Mouse (Mus musculus): ENCODE measurements around the gene Boll. TPM values are rescaled to one million over a fixed set of nuclear protein-coding genes. Genes with fewer than 3 reads are reported as not detected.

Boll gene
- polyA plus RNA-seq, 1 experiment, result 0.30 TPM

DNA sequence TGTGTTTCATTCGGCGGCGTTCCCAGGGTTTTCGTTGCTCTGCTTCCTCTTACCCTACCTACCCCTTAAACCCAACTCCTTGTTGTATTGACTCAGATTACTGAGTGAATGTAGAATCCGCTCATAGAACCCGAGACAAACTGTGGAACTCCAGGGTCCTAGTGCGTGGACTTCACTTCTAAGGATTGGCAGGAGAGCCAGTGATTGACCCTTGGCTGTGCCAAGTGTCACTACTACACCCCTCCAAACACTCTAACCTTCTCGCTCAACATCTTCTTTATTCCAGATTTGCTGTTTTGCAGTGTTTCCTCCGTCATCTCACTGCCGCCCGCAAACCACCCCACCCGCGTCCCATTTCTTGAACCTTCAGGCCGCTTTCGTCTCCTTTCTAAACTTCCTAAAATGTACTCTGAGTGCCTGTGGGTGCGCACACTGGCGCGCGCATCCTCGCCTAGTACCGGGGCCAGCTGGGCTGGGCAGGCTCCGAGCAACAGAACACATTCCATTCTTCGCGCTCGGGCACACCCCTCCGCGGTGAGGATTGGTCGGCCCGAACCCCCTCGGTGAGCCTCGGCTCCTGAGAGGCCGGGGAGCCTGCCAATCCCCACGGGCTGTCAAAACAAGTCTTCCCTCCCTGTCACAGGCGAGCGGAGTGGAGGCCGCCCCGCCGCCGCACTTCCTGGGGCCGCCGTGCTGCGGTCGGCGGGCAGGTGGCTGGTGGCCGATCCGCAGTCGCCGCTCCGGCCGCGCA is 42.2 kb upstream of the Boll start, which contains the start of gene Plcl1:
Plcl1 (plus strand) TSS at position 650 of the 751 bp plus-strand sequence.
- Histone ChIP-seq H3K36me3 (ENCODE audit: control insufficient read depth, insufficient read depth, low read length) (no peaks in the 10 kb centered on the region), H3K4me1 (ENCODE audit: control insufficient read depth, insufficient read depth, insufficient read length) (no peaks in the 10 kb centered on the region; the same call in 1 of the 2 replicates), H3K27ac (ENCODE audit: insufficient read depth, low read length) (peak within 1 kb of the TSS; percentile 29; the same call in 1 of the 2 replicates), H3K27me3 (ENCODE audit: control insufficient read depth, insufficient read depth, low read length) (peaks cover 7% of the 10 kb centered on the region; the same call in 1 of the 2 replicates), H3K4me3 (ENCODE audit: extremely low read depth, insufficient read depth, insufficient read length) (peak within 1 kb of the TSS; percentile 69)
- TF ChIP-seq CTCF (IDR thresholded peaks at IDR 0.05; ENCODE audit: extremely low read depth, insufficient read depth, insufficient read length, insufficient replicate concordance) (no peak), POLR2A (IDR thresholded peaks at IDR 0.05; ENCODE audit: low read depth, low read length) (no peak; the same call in 1 of the 2 replicates)
- DNase-seq (ENCODE audit: low read depth in 1 of 2, low spot score in 2 of 2), result peak; percentile 62 to 84
- 2% methylated on average over 51 of the region's 51 CpGs for WGBS

DNA sequence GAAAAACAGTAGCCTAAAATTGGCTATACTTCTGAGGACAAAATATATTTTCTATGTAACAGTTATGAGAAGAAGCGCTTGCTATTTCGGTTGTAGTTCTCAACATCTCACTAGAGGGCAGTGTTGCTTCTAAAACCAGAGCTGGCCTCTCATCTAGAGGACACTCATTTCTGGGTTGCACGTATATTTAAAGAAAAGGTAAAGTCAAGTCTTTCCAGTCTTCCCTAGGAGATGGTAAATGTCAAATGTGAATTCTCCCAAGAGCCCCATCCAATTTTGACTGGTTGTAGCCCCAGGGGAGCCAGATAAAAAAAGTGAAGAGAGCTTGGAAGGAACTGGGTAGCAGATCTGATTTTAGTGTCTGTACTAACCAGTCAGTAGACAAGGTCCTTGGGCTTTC is 41.2 kb upstream of the Boll start:
- no peaks in the 10 kb centered on the region for H3K36me3 ChIP-seq (ENCODE audit: control insufficient read depth, insufficient read depth, low read length)
- H3K27me3 ChIP-seq (ENCODE audit: control insufficient read depth, insufficient read depth, low read length), result peaks cover 7% of the 10 kb centered on the region; the same call in 1 of the 2 replicates
- H3K4me1 ChIP-seq (ENCODE audit: control insufficient read depth, insufficient read depth, insufficient read length), result no peaks in the 10 kb centered on the region; the same call in 1 of the 2 replicates
- no peak overlapping the region for H3K27ac ChIP-seq (ENCODE audit: insufficient read depth, low read length)
- TF ChIP-seq CTCF (IDR thresholded peaks at IDR 0.05; ENCODE audit: extremely low read depth, insufficient read depth, insufficient read length, insufficient replicate concordance), result peak; percentile 40; the same call in 1 of the 2 replicates
- no peak for TF ChIP-seq POLR2A (IDR thresholded peaks at IDR 0.05; ENCODE audit: low read depth, low read length)
- DNase-seq (ENCODE audit: low read depth in 1 of 2, low spot score in 2 of 2), result peak; percentile 40 to 54
- H3K4me3 ChIP-seq (ENCODE audit: extremely low read depth, insufficient read depth, insufficient read length), result no peak overlapping the region
- WGBS, result 3% methylated on average over 3 of the region's 3 CpGs

DNA sequence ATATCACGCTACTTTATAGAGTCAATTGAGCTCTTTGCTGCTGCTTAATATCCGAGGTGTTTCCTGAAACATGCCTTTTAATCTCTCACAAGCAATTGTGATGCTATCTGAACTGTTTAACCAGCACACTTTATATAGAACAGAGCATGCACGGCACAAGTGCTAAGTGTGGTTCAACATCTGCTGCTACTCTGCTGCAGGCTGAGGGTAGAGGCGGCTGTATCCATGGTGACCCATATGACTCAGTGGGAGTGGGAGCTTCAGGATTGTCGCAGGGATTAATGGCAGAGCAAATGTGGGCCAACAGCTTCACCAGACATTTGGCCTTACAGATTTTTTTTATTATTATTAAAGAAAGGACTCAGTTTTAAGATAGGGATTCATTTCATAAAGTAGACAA is 36.6 kb upstream of the Boll start:
- H3K36me3 ChIP-seq (ENCODE audit: control insufficient read depth, insufficient read depth, low read length), result no peaks in the 10 kb centered on the region
- H3K27ac ChIP-seq (ENCODE audit: insufficient read depth, low read length), result no peak overlapping the region
- H3K27me3 ChIP-seq (ENCODE audit: control insufficient read depth, insufficient read depth, low read length), result no peaks in the 10 kb centered on the region
- no peak overlapping the region for H3K4me3 ChIP-seq (ENCODE audit: extremely low read depth, insufficient read depth, insufficient read length)
- 81% methylated on average over 5 of the region's 5 CpGs for WGBS
- DNase-seq (ENCODE audit: low read depth in 1 of 2, low spot score in 2 of 2), result no peak
- no peak for TF ChIP-seq POLR2A (IDR thresholded peaks at IDR 0.05; ENCODE audit: low read depth, low read length)
- no peak for TF ChIP-seq CTCF (IDR thresholded peaks at IDR 0.05; ENCODE audit: extremely low read depth, insufficient read depth, insufficient read length, insufficient replicate concordance)
- H3K4me1 ChIP-seq (ENCODE audit: control insufficient read depth, insufficient read depth, insufficient read length), result no peaks in the 10 kb centered on the region

DNA sequence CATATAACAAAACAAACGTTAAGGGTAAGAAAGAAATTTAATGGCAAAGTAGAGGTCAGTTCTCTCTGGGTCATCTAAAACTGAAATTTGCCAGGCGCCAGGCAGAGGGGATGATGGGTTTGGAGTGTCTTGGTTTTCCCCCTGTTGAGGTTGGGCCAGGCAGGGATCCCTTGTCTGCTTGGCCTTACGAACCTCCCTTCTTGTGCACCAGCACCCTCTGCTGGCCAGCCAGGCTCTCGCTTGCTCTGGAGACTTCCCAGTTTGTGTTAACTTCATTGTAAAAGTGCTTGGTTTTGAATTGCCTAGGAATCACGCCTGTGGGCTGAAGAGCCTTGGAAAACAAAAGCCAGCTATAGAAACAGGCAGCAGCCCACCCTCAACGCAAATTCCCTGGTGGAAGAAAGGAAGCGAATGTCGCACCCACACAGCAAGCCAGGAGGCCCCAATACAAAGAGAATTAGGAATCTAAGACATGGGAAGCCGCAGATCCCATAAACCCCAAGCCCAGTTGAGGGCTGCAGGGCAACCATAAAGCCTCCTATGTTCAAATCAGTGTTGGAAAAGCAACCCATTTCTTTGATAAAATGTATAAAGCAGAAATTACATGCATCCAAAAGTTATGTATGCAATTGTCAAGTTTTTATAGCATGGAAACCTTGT is 20.0 kb upstream of the Boll start:
- peak; percentile 31 to 78 for DNase-seq (ENCODE audit: low read depth in 1 of 2, low spot score in 2 of 2)
- Histone ChIP-seq H3K4me3 (ENCODE audit: extremely low read depth, insufficient read depth, insufficient read length) (no peak overlapping the region), H3K4me1 (ENCODE audit: control insufficient read depth, insufficient read depth, insufficient read length) (no peaks in the 10 kb centered on the region), H3K27me3 (ENCODE audit: control insufficient read depth, insufficient read depth, low read length) (no peaks in the 10 kb centered on the region), H3K36me3 (ENCODE audit: control insufficient read depth, insufficient read depth, low read length) (no peaks in the 10 kb centered on the region), H3K27ac (ENCODE audit: insufficient read depth, low read length) (no peak overlapping the region)
- TF ChIP-seq POLR2A (IDR thresholded peaks at IDR 0.05; ENCODE audit: low read depth, low read length) (no peak), CTCF (IDR thresholded peaks at IDR 0.05; ENCODE audit: extremely low read depth, insufficient read depth, insufficient read length, insufficient replicate concordance) (peak; percentile 91)
- WGBS, result 31% methylated on average over 9 of the region's 9 CpGs

DNA sequence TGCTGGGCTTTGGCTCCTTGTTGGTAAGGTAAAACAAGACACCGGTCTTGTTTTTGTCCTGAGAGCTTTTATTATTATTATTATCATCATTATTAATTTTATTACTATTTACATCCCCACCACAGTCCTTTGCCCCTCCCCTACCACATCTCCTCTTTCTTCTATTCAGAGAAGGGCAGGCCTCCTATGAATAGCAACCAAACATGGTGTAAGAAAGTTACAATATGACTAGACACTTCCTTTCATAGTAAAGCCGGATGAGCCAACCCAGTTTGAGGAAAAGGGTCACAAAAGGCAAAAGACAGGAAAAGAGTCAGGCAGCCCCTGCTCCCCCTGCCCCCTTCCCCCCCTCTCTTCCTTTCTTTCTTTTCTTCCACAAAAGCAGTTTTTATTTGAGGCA is 17.3 kb upstream of the Boll start:
- no peak for TF ChIP-seq POLR2A (IDR thresholded peaks at IDR 0.05; ENCODE audit: low read depth, low read length)
- TF ChIP-seq CTCF (IDR thresholded peaks at IDR 0.05; ENCODE audit: extremely low read depth, insufficient read depth, insufficient read length, insufficient replicate concordance), result no peak
- WGBS, result 73% methylated on average over 2 of the region's 2 CpGs
- Histone ChIP-seq H3K36me3 (ENCODE audit: control insufficient read depth, insufficient read depth, low read length) (no peaks in the 10 kb centered on the region), H3K4me1 (ENCODE audit: control insufficient read depth, insufficient read depth, insufficient read length) (no peaks in the 10 kb centered on the region), H3K4me3 (ENCODE audit: extremely low read depth, insufficient read depth, insufficient read length) (no peak overlapping the region), H3K27me3 (ENCODE audit: control insufficient read depth, insufficient read depth, low read length) (no peaks in the 10 kb centered on the region), H3K27ac (ENCODE audit: insufficient read depth, low read length) (no peak overlapping the region)
- DNase-seq (ENCODE audit: low read depth in 1 of 2, low spot score in 2 of 2), result no peak

DNA sequence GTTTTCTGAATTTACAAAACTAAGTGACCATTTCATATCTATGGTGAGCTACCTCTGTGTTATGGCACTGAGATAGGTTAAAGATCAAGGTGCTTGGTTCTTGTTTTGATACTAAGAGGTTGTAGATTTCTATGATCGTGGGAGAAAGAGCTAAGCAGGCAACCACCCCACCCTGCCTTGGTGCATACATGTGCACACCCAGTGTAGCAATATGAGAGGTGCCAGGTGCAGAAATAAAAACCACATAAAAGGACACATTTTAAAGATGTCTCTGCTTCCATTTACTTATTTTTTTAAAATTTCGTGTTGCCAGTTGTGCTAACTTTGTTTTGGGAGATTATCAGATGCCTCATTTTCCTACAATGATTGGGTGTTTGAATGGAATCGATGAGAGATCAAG is 9.4 kb upstream of the Boll start:
- no peak for DNase-seq (ENCODE audit: low read depth in 1 of 2, low spot score in 2 of 2)
- Histone ChIP-seq H3K4me3 (ENCODE audit: extremely low read depth, insufficient read depth, insufficient read length) (no peak overlapping the region), H3K27me3 (ENCODE audit: control insufficient read depth, insufficient read depth, low read length) (no peaks in the 10 kb centered on the region), H3K4me1 (ENCODE audit: control insufficient read depth, insufficient read depth, insufficient read length) (no peaks in the 10 kb centered on the region), H3K27ac (ENCODE audit: insufficient read depth, low read length) (no peak overlapping the region), H3K36me3 (ENCODE audit: control insufficient read depth, insufficient read depth, low read length) (no peaks in the 10 kb centered on the region)
- TF ChIP-seq POLR2A (IDR thresholded peaks at IDR 0.05; ENCODE audit: low read depth, low read length), result no peak
- no peak for TF ChIP-seq CTCF (IDR thresholded peaks at IDR 0.05; ENCODE audit: extremely low read depth, insufficient read depth, insufficient read length, insufficient replicate concordance)
- 69% methylated on average over 3 of the region's 3 CpGs for WGBS
